Mouse (Mus musculus): ENCODE data around the gene Sh3bgrl2.

DNA sequence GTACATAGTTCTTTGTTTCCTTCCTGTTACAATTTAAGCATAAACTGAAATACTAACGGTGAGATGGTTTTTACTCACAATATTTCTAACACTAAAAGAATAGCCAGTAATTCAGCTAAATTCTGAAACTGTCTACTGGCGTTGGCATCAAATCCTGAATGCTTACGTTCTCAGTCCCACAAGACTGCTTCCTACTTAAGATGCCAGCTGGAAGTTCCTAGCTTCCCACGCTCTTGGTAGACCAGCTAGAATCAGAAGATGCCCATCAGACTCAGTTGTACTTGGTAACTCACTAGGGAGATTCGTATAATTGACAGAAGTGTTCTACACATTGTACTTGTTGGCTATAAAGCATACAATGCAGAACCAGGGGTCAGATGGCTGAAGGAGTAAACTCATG is 98.6 kb downstream of the Sh3bgrl2 start:
- TF ChIP-seq CTCF (IDR thresholded peaks at IDR 0.05; ENCODE audit: borderline replicate concordance, insufficient read depth, low read depth, low read length): no peak
- no peak for TF ChIP-seq POLR2A (IDR thresholded peaks at IDR 0.05; ENCODE audit: borderline replicate concordance, insufficient read depth, low read length)

Measured in cerebellum, adult 2 months (tissue).